Mouse (Mus musculus) gastrocnemius, postnatal 10 days (tissue): Measurements from ENCODE around the gene Ripk1. TPM values are rescaled to one million over a fixed set of nuclear protein-coding genes. Genes with fewer than 3 reads are reported as not detected.

Experiments
- DNase-seq: peaks from one replicate; pipeline ENCODE4 v3.0.0; 2021; ENCODE audit warnings: mixed read lengths
- total RNA-seq, 2 experiments: library from RNA; stranded (reverse); gene quantifications; 2 replicates each; pipeline ENCODE4 v1.2.3; 2021

The Ripk1 gene
- total RNA-seq, 2 experiments from 2014 or later, result 8.5 to 11.2 TPM

DNA sequence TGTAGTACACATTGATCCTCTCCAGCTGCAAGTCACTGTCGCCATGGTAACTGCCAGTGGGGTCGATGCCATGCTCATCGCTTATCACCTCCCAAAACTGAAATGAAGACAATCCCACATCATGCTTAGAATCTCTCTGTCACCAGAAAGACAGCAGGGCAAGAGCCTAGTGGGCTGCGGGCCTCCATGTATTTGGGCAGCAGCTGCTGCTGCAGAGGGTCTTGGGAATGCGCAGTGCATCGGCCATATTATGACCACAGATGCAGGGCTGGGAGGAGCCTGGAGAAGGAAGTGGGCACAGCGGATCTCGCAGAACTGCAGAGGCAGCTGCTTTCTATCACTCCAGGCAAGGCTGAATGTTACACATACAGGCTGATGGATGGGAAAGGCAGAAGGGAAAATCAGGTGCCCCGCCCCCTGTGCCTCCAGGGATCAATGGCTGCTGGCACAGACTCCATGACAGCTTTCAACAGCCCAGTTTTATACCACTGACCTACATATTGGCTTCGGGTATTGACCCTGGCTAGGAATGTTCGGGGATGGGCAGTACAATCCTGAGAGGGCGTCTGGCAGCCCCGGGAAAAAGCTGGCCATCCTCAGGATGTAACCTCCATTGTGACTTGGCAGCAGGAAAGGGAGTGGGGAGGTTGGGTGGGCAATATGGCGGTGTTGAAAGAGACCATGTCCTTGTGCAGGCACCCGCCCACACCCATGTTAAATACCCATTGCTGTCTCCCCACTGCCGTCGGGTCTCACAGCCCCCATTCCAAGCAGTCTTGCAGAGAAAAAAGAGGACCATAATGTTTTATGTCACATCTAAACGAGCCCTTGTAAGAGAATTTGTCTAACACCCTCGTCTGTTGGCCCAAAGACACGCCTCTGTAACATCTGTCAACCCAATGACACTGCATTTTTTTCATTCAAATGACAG is 74.7 kb downstream of the Ripk1 start:
- no peak for DNase-seq

DNA sequence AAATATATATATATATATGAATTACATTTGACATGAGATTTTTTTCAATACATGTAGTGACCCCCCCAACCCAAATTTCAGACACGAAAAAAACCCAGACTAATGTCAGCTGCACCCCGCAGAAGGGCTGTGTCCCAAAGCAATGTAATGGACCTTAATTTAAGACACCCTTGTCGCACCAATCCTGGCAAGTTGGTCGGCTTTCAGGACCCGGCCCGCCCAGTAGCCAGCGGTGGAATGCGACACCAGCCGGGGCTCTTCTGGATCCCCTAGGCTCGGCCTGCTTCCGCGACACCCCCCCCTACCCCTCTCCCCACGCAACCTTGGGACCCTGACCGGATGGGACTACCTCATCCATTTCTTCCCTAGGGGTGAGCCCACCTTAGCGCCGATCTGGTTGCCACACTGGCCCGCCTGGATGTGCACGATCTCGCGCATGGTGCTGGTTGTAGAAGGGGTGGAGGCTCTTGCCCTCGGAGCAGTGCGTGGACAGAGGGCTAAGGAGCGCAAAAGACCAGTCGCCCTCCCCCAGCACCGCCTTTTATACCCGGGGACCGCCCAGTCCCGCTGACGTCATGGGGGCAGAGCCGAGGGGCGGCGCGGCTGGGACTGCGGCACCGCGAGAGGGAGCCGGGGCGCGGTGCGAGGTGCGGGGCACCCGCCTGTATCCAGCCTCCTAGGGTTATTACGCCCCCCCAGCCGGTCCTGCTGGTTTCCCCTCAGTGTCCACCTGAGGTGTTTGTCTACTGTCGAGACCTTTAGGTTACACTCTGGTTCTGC is 75.5 kb downstream of the Ripk1 start, which contains the start of gene Tubb2a:
TSS of gene Tubb2a (minus strand) at position 516 of the 780 bp plus-strand sequence.
- DNase-seq, result peak; percentile 95

DNA sequence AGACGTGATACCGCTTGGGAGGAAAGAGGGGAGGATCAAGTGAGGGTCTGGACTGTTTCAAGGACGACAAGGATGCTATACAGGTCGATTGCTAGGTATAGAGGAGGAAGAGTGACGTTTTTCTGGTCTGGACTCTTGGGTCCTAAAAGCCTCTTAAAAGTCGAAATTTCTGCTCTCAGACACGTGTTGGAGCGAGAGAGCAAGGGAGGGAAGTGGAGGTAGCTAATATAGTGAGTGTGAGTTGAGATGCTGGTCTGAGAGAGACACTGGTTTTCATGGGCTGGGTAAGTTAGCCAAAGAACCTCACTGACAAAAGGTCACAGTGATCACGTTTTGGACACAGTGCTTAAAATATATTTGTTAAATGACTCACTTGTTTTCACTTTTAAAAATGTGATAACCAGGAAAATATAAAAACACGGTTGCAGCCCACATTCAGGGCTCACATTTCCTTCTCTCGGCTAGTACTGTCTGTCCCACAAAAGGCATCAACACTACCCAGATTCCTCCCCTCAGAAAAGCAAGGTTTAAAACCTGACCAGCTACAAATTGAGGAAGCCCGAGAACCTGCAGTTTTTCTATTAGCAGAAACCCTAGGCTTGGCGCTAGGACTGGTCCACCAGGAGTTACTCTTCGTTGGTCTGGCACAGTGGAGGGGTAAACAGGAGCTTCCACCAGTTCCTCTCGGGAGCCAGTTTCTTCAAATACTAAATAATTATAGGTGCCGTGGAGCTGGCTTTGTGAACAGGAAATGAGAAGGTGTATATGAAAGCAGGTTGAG is 76.5 kb downstream of the Ripk1 start:
- no peak for DNase-seq

DNA sequence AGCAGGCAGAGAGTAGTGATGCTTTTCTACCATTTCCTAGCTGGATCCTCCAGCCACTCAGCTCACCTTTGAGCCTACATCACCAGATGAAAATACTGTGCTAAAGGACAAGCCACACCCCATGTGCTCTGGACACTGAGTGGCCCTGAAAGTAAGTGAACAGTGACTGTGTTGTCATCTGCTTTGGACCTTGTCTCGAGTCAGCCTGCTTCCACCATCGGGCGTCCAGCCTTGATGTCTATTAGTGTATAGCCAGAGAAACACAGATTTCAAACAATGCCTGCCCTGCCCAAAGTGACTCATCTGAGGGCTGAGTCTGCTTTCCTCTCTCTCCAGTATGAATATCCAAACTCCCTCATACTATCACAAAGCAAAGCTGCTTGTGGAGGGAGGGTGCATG is 77.6 kb downstream of the Ripk1 start:
- DNase-seq, result no peak

DNA sequence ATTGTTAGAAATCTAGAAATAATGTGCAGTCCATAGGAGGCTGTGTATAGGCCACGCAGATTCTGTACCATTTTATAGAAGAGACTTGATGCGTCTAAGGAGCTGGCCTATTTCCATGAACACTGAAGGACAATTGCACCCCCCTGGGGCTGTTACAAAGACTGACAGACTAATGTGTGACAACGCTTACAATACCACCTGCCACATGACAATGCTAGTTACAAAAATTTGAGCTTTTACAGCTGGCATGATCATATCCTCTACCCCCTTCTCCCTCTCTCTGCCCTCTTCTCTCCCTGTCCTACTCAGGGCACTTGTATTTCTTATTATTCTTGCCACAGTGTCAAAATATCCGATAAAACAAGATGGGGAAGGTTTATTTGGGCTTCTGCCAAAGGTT is 79.8 kb downstream of the Ripk1 start:
- no peak for DNase-seq

DNA sequence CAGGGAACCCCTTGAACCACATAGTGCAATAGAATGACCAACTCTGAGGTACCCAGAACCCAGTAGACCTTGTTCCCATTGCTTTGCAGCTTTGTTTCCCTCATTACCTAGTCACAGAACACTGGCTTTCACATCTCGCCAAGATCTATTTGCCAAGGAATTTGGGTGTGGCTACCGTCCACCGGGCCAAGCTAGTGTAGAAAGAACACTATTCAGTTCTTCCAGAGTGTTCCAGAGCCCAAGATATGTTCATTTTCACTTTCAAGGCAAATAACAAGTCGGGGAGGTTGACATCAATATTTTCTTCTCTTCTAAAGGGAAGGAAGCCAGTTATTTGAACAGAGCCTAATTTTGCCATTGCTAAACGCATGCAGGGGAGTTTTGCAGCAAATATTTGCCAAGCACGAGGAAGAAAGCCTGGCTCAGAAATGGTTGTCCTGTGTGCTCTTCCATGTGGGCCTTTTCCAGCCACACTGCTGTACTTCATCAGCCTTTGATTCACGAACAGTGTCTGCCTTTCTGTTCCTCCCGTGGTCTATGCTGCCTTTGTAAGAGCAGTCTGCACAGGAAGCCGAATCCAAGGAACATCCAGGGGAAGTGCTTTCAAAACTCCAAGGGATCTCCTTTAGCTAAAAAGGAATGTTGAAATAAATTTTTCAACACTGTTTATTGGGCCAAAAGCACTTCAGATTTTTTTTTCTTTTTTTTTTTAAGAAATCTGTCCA is 82.0 kb downstream of the Ripk1 start:
- DNase-seq, result no peak

Other genes starting within 250 kb of the Ripk1 start
- gene Serpinb6e, start 159.0 kb upstream of the Ripk1 start, total RNA-seq, result not detected
- under 1 TPM; 0.31 to 0.45 TPM for gene Serpinb6c, start 96.7 kb upstream of the Ripk1 start, total RNA-seq
- 10 to 100 TPM; 13.6 to 16.8 TPM for gene Nqo2, start 37.7 kb upstream of the Ripk1 start, total RNA-seq
- 10 to 100 TPM; 68.8 to 77.6 TPM for gene Serpinb6a, start 431 bp downstream of the Ripk1 start, total RNA-seq
- 10 to 100 TPM; 21.3 to 26.5 TPM for gene Bphl, start 35.2 kb downstream of the Ripk1 start, total RNA-seq
- gene Tubb2a, start 75.6 kb downstream of the Ripk1 start, total RNA-seq, result 10 to 100 TPM; 44.4 to 49.4 TPM
- 10 to 100 TPM; 17.1 to 20.5 TPM for gene Tubb2b, start 128.1 kb downstream of the Ripk1 start, total RNA-seq
- 10 to 100 TPM; 32.2 to 33.2 TPM for gene Psmg4, start 160.6 kb downstream of the Ripk1 start, total RNA-seq